Mouse (Mus musculus) MEL (cell line): Measurements from ENCODE around the gene Plau. TPM values are rescaled to one million over a fixed set of nuclear protein-coding genes. Genes with fewer than 3 reads are reported as not detected.

Experiments used
- DNase-seq: peaks from one replicate; pipeline ENCODE4 v3.0.0; 2011; ENCODE audit warnings: low read depth, low spot score
- H3K27ac ChIP-seq: 2 replicates; pipeline ENCODE4 v1.5.1; 2012; ENCODE audit warnings: low read depth, mild to moderate bottlenecking, control low read depth, low read length, moderate library complexity; ENCODE audit not compliant: control insufficient read depth
- H3K27me3 ChIP-seq, 2 experiments: fragments of 150-350 bp in 1 of 2; sonication (generic) in 1 of 2; 2 replicates each; pipeline ENCODE4 v1.6.1; 2012; ENCODE audit warnings: low read length in 2 of 2, mild to moderate bottlenecking in 2 of 2, improper control_type of control experiment in 1 of 2, moderate library complexity in 1 of 2; ENCODE audit not compliant: insufficient read depth in 2 of 2, control insufficient read depth in 1 of 2
- H3K36me3 ChIP-seq, 2 experiments: 2 replicates each; pipeline ENCODE4 v1.6.1; 2012 to 2014; ENCODE audit warnings: low read length in 2 of 2, improper control_type of control experiment in 1 of 2, inconsistent platforms in 1 of 2, mild to moderate bottlenecking in 1 of 2; ENCODE audit not compliant: insufficient read depth in 2 of 2, control insufficient read depth in 1 of 2
- H3K4me1 ChIP-seq, 2 experiments: fragments of 150-350 bp in 1 of 2; sonication (generic) in 1 of 2; 2 replicates each; pipeline ENCODE4 v1.6.1; 2012; ENCODE audit warnings: low read length in 2 of 2, improper control_type of control experiment in 1 of 2, mild to moderate bottlenecking in 1 of 2; ENCODE audit not compliant: insufficient read depth in 2 of 2, control insufficient read depth in 1 of 2
- H3K4me3 ChIP-seq, 2 experiments: fragments of 150-350 bp in 1 of 2; sonication (generic) in 1 of 2; 2 replicates each; pipeline ENCODE4 v1.5.1; 2012; ENCODE audit warnings: low read depth in 2 of 2, low read length in 2 of 2, mild to moderate bottlenecking in 2 of 2, moderate library complexity in 2 of 2, control low read depth in 1 of 2, improper control_type of control experiment in 1 of 2; ENCODE audit not compliant: control insufficient read depth in 1 of 2, insufficient read depth in 1 of 2
- H3K79me2 ChIP-seq: 2 replicates; pipeline ENCODE4 v1.6.1; 2012; ENCODE audit warnings: mild to moderate bottlenecking, low read length, moderate library complexity; ENCODE audit not compliant: control insufficient read depth, poor library complexity, insufficient read depth
- H3K9ac ChIP-seq: 2 replicates; pipeline ENCODE4 v1.6.1; 2012; ENCODE audit warnings: low read depth, mild to moderate bottlenecking, control low read depth, low read length, moderate library complexity; ENCODE audit not compliant: control insufficient read depth, poor library complexity, severe bottlenecking
- H3K9me3 ChIP-seq: fragments of 150-350 bp; sonication (generic); replicated peaks from 2 replicates; pipeline ENCODE4 v1.6.1; 2012; ENCODE audit warnings: mild to moderate bottlenecking, low read length, improper control_type of control experiment, moderate library complexity; ENCODE audit not compliant: insufficient read depth
- BHLHE40 ChIP-seq: IDR thresholded peaks from 2 replicates; pipeline ENCODE4 v1.6.1; 2012; ENCODE audit warnings: low read depth, mild to moderate bottlenecking, inconsistent platforms, low read length, improper control_type of control experiment, borderline replicate concordance
- CHD2 ChIP-seq: IDR thresholded peaks from 2 replicates; pipeline ENCODE4 v1.6.1; 2011; ENCODE audit warnings: low read length, improper control_type of control experiment
- CTCF ChIP-seq, 3 experiments: IDR thresholded peaks in 2 of 3; conservative IDR thresholded peaks in 1 of 3; 2 replicates each; pipeline ENCODE4 v1.5.1; 2011 to 2012; ENCODE audit warnings: low read length in 3 of 3, low read depth in 2 of 3, mild to moderate bottlenecking in 2 of 3, improper control_type of control experiment in 1 of 3, inconsistent platforms in 1 of 3, mixed read lengths in 1 of 3, moderate library complexity in 1 of 3; ENCODE audit not compliant: control insufficient read depth in 1 of 3, insufficient read depth in 1 of 3, poor library complexity in 1 of 3, severe bottlenecking in 1 of 3
- E2F4 ChIP-seq: IDR thresholded peaks from 2 replicates; pipeline ENCODE4 v1.6.1; 2011; ENCODE audit warnings: low read depth, low read length, improper control_type of control experiment, borderline replicate concordance
- ELF1 ChIP-seq: IDR thresholded peaks from 2 replicates; pipeline ENCODE4 v1.6.1; 2014; ENCODE audit warnings: low read depth, mild to moderate bottlenecking, inconsistent platforms, low read length, improper control_type of control experiment, moderate library complexity
- EP300 ChIP-seq, 2 experiments: IDR thresholded peaks; 2 replicates each; pipeline ENCODE4 v1.6.1; 2011; ENCODE audit warnings: improper control_type of control experiment in 2 of 2, low read length in 2 of 2, low read depth in 1 of 2, mild to moderate bottlenecking in 1 of 2
- GABPA ChIP-seq: IDR thresholded peaks from 2 replicates; pipeline ENCODE4 v1.6.1; 2012; ENCODE audit warnings: low read depth, mild to moderate bottlenecking, inconsistent platforms, low read length, improper control_type of control experiment, moderate library complexity
- JUND ChIP-seq: IDR thresholded peaks from 2 replicates; pipeline ENCODE4 v1.6.1; 2011; ENCODE audit warnings: low read depth, mild to moderate bottlenecking, improper control_type of control experiment, low read length
- KAT2A ChIP-seq: conservative IDR thresholded peaks from 2 replicates; pipeline ENCODE4 v1.6.1; 2012; ENCODE audit warnings: low read depth, low read length, improper control_type of control experiment, inconsistent platforms
- MAX ChIP-seq: IDR thresholded peaks from 2 replicates; pipeline ENCODE4 v1.6.1; 2011; ENCODE audit warnings: low read length, improper control_type of control experiment
- MAZ ChIP-seq: IDR thresholded peaks from 2 replicates; pipeline ENCODE4 v1.6.1; 2012; ENCODE audit warnings: low read depth, mild to moderate bottlenecking, inconsistent platforms, low read length, improper control_type of control experiment
- MEF2A ChIP-seq: IDR thresholded peaks from 2 replicates; pipeline ENCODE4 v1.6.1; 2014; ENCODE audit warnings: low read depth, mild to moderate bottlenecking, inconsistent platforms, low read length, improper control_type of control experiment; ENCODE audit not compliant: poor library complexity, insufficient replicate concordance, severe bottlenecking; ENCODE audit errors: extremely low read depth
- MYB ChIP-seq: IDR thresholded peaks from 2 replicates; pipeline ENCODE4 v1.6.1; 2011; ENCODE audit warnings: mild to moderate bottlenecking, low read depth, low read length, improper control_type of control experiment
- NELFE ChIP-seq: IDR thresholded peaks from 2 replicates; pipeline ENCODE4 v1.6.1; 2011; ENCODE audit warnings: low read depth, low read length, improper control_type of control experiment
- NRF1 ChIP-seq: IDR thresholded peaks from 2 replicates; pipeline ENCODE4 v1.6.1; 2014; ENCODE audit warnings: low read depth, mild to moderate bottlenecking, inconsistent platforms, low read length, improper control_type of control experiment, moderate library complexity; ENCODE audit not compliant: poor library complexity, insufficient read depth, severe bottlenecking
- POLR2AphosphoS2 ChIP-seq: IDR thresholded peaks from 2 replicates; pipeline ENCODE4 v1.6.1; 2011; ENCODE audit warnings: low read length, improper control_type of control experiment
- POLR2AphosphoS5 ChIP-seq: IDR thresholded peaks from 2 replicates; pipeline ENCODE4 v1.6.1; 2012; ENCODE audit warnings: low read depth, borderline replicate concordance, mild to moderate bottlenecking, inconsistent platforms, low read length, moderate library complexity, mixed read lengths
- RAD21 ChIP-seq: IDR thresholded peaks from 2 replicates; pipeline ENCODE4 v1.6.1; 2011; ENCODE audit warnings: mild to moderate bottlenecking, low read depth, low read length, improper control_type of control experiment
- SIN3A ChIP-seq: IDR thresholded peaks from 2 replicates; pipeline ENCODE4 v1.6.1; 2012; ENCODE audit warnings: low read length, improper control_type of control experiment, inconsistent platforms
- SMC3 ChIP-seq: IDR thresholded peaks from 2 replicates; pipeline ENCODE4 v1.6.1; 2011; ENCODE audit warnings: low read depth, low read length, improper control_type of control experiment
- TCF12 ChIP-seq: IDR thresholded peaks from 2 replicates; pipeline ENCODE4 v1.6.1; 2014; ENCODE audit warnings: low read depth, mild to moderate bottlenecking, inconsistent platforms, low read length, improper control_type of control experiment, moderate library complexity
- UBTF ChIP-seq: IDR thresholded peaks from 2 replicates; pipeline ENCODE4 v1.6.1; 2012; ENCODE audit warnings: low read depth, mild to moderate bottlenecking, inconsistent platforms, low read length, improper control_type of control experiment, moderate library complexity, borderline replicate concordance; ENCODE audit not compliant: insufficient read depth
- USF1 ChIP-seq: IDR thresholded peaks from 2 replicates; pipeline ENCODE4 v1.6.1; 2014; ENCODE audit warnings: low read depth, mild to moderate bottlenecking, inconsistent platforms, low read length, improper control_type of control experiment, moderate library complexity
- ZC3H11A ChIP-seq: IDR thresholded peaks from 2 replicates; pipeline ENCODE4 v1.6.1; 2012; ENCODE audit warnings: low read depth, mild to moderate bottlenecking, inconsistent platforms, low read length, improper control_type of control experiment
- ZKSCAN1 ChIP-seq: IDR thresholded peaks from 2 replicates; pipeline ENCODE4 v1.6.1; 2012; ENCODE audit warnings: low read depth, mild to moderate bottlenecking, inconsistent platforms, low read length, improper control_type of control experiment, moderate library complexity
- ZNF384 ChIP-seq: IDR thresholded peaks from 2 replicates; pipeline ENCODE4 v1.6.1; 2012; ENCODE audit warnings: low read depth, mild to moderate bottlenecking, inconsistent platforms, low read length, improper control_type of control experiment
- polyA plus RNA-seq, 2 experiments: library from polyadenylated mRNA; stranded (reverse) in 1 of 2; unstranded in 1 of 2; fragments of >175 nt in 1 of 2; fragments of >200 nt in 1 of 2; gene quantifications; 2 replicates each; pipeline versions ENCODE4 v1.2.1 to v1.2.4; 2012; ENCODE audit warnings: low replicate concordance in 2 of 2, low read depth in 1 of 2; ENCODE audit not compliant: insufficient read length in 2 of 2, insufficient read depth in 1 of 2, missing spikeins in 1 of 2
- total RNA-seq: library from RNA; depleted of rRNA; stranded (reverse); fragments of 300-350 nt; gene quantifications from 2 replicates; pipeline ENCODE4 v1.2.3, GENCODE M21; 2012

The Plau gene
- total and polyA plus RNA-seq, 3 experiments: 0.04 TPM; not detected in 2

DNA sequence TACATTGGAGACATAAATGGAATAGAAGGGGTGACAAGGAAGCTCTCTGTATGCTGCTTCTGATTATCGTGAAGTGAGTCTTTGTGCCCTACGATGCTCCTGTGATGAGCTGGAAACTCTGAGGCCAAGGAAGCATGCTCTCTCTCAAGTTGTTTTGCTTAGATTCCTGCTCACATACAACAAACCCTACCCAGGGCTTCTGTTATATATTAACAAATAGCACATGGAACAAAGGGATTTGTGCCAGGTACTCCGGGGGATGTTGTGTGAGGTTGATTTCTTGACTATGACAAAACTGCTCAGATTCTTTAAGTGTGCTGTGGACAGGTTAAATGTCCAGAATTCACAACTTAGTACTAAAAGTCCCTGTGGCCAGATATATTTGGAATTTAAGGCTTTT is 33.6 kb downstream of the Plau start:
- no peak for DNase-seq
- Histone ChIP-seq H3K4me3 (no peak overlapping the region), H3K4me1 (no peaks in the 10 kb centered on the region), H3K9ac (no peak overlapping the region), H3K27me3 (peaks cover 9 to 12% of the 10 kb centered on the region in 2 experiments), H3K79me2 (no peaks in the 10 kb centered on the region), H3K27ac (no peak overlapping the region), H3K9me3 (no peaks in the 10 kb centered on the region), H3K36me3 (no peaks in the 10 kb centered on the region)
- no peak for TF ChIP-seq MAX

DNA sequence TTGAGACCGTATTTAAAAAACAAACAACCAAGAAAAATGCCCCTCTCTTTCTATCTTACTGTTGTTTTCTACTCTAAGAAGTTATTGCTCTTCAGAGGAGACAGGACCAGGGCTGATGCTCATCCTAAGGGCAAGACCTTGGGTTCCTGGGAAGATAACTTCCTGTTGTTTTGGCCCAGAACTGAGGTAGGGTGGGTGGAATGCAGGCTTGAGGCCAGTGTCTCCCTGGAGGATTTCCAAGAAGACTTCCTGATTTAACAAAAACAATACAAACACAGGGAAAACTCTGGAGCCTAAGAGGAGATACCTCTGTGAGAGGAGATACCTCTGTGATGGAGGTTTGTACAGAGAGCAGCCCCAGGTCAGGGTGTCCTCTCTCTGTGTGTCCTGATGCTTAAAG is 35.0 kb downstream of the Plau start:
- TF ChIP-seq EP300 (IDR thresholded peaks at IDR 0.05; ENCODE audit: low read depth in 1 of 2, low read length in 2 of 2): no peak
- TF ChIP-seq MAZ: no peak
- TF ChIP-seq RAD21: no peak
- TF ChIP-seq POLR2AphosphoS5: no peak
- TF ChIP-seq SIN3A: no peak
- no peak for TF ChIP-seq NELFE
- TF ChIP-seq NRF1: no peak
- no peak for TF ChIP-seq E2F4
- no peak for TF ChIP-seq KAT2A
- no peak for TF ChIP-seq UBTF
- no peak for TF ChIP-seq ELF1
- TF ChIP-seq CHD2: no peak
- TF ChIP-seq MEF2A: no peak
- TF ChIP-seq ZNF384: no peak
- TF ChIP-seq BHLHE40: no peak
- peaks cover 7 to 12% of the 10 kb centered on the region in 2 experiments for H3K27me3 ChIP-seq
- no peak for DNase-seq
- H3K79me2 ChIP-seq: no peaks in the 10 kb centered on the region
- no peak overlapping the region for H3K4me3 ChIP-seq
- no peaks in the 10 kb centered on the region for H3K9me3 ChIP-seq
- H3K36me3 ChIP-seq: no peaks in the 10 kb centered on the region
- no peaks in the 10 kb centered on the region for H3K4me1 ChIP-seq
- H3K9ac ChIP-seq: no peak overlapping the region
- no peak overlapping the region for H3K27ac ChIP-seq

DNA sequence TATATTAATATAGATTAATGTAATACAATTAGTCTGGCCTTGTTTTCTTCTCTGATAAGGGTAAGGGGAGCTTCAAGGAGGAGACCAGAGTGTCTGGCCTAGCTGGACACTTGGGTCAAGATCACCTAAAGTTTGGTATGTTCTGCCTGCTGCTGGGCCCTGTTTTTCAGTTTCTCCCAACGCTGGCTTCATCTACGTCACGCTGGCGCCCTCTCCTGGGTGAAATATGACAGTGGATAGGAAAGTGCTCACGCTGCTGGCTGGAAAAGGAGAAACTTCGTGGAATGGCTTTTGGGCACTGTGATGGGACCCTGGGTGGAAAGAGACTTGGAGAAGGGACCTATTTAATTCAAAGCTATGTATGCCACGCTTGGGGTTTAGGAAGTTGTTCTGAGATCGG is 36.8 kb downstream of the Plau start:
- peak overlapping the region; percentile 42 for H3K4me3 ChIP-seq
- H3K79me2 ChIP-seq: no peaks in the 10 kb centered on the region
- peaks cover 4 to 10% of the 10 kb centered on the region in 2 experiments for H3K27me3 ChIP-seq
- H3K36me3 ChIP-seq: no peaks in the 10 kb centered on the region
- peak; percentile 84 for DNase-seq
- no peaks in the 10 kb centered on the region for H3K4me1 ChIP-seq
- H3K27ac ChIP-seq: no peak overlapping the region
- H3K9me3 ChIP-seq: no peaks in the 10 kb centered on the region
- H3K9ac ChIP-seq: peak overlapping the region; percentile 21
- no peak for TF ChIP-seq NELFE
- TF ChIP-seq ZC3H11A: peak; percentile 94
- no peak for TF ChIP-seq USF1
- peak; percentile 69 for TF ChIP-seq SIN3A
- TF ChIP-seq E2F4: no peak
- no peak for TF ChIP-seq MAZ
- TF ChIP-seq SMC3: peak; percentile 95
- no peak for TF ChIP-seq KAT2A
- no peak for TF ChIP-seq TCF12
- no peak for TF ChIP-seq ZKSCAN1
- no peak for TF ChIP-seq JUND
- TF ChIP-seq GABPA: no peak
- no peak for TF ChIP-seq MYB
- TF ChIP-seq CHD2: no peak
- no peak for TF ChIP-seq POLR2AphosphoS2
- TF ChIP-seq POLR2AphosphoS5: no peak
- TF ChIP-seq CTCF (IDR thresholded peaks at IDR 0.05 in 2 of 3, conservative IDR thresholded peaks at IDR 0.05 in 1 of 3; ENCODE audit: control insufficient read depth in 1 of 3, insufficient read depth in 1 of 3, low read depth in 2 of 3, low read length in 3 of 3, poor library complexity in 1 of 3, severe bottlenecking in 1 of 3): peak in 2 of 3 experiments; percentile 74 to 96; a peak in 5 of 6 replicates
- no peak for TF ChIP-seq MEF2A
